Mouse (Mus musculus) embryonic facial prominence, embryonic 13.5 days (tissue): ENCODE measurements around the gene Sar1a. TPM values are rescaled to one million over a fixed set of nuclear protein-coding genes. Genes with fewer than 3 reads are reported as not detected.

Experiments
- ATAC-seq: fragments of 200-750 bp; cut with Nextera tagmentation; 2 replicates; pipeline ENCODE4 v1.8.0; 2017; ENCODE audit warnings: low read depth; ENCODE audit not compliant: insufficient number of reproducible peaks, insufficient read depth, low FRiP score, low TSS enrichment
- H3K27ac ChIP-seq: fragments of 300-500 bp; sonication (generic); 2 replicates; pipeline ENCODE4 v1.5.1; 2015; ENCODE audit warnings: moderate library complexity, mild to moderate bottlenecking, inconsistent platforms
- H3K27me3 ChIP-seq: fragments of 300-500 bp; sonication (generic); 2 replicates; pipeline ENCODE4 v1.6.1; 2015; ENCODE audit warnings: mild to moderate bottlenecking, inconsistent platforms
- H3K36me3 ChIP-seq: fragments of 300-500 bp; sonication (generic); 2 replicates; pipeline ENCODE4 v1.6.1; 2015; ENCODE audit warnings: mild to moderate bottlenecking, inconsistent platforms
- H3K4me1 ChIP-seq: fragments of 300-500 bp; sonication (generic); 2 replicates; pipeline ENCODE4 v1.6.1; 2015; ENCODE audit warnings: inconsistent platforms
- H3K4me2 ChIP-seq: fragments of 300-500 bp; sonication (generic); 2 replicates; pipeline ENCODE4 v1.6.1; 2015; ENCODE audit warnings: moderate library complexity, mild to moderate bottlenecking, inconsistent platforms
- H3K4me3 ChIP-seq: fragments of 300-500 bp; sonication (generic); 2 replicates; pipeline ENCODE4 v1.5.1; 2015; ENCODE audit warnings: mild to moderate bottlenecking, inconsistent platforms
- H3K9ac ChIP-seq: fragments of 300-500 bp; sonication (generic); 2 replicates; pipeline ENCODE4 v1.6.1; 2015; ENCODE audit warnings: mild to moderate bottlenecking, inconsistent platforms
- H3K9me3 ChIP-seq: fragments of 300-500 bp; sonication (generic); 2 replicates; pipeline ENCODE4 v1.6.1; 2016; ENCODE audit warnings: inconsistent platforms
- WGBS: fragments of 180-500 bp; shearing (Covaris S2); methylation state at CpG from one replicate; pipeline ENCODE4 v1.1.7; 2015; ENCODE audit warnings: mixed read lengths; 5-methylcytosine and 5-hydroxymethylcytosine counted together
- polyA plus RNA-seq: library from polyadenylated mRNA; unstranded; fragments of >200 nt; fragmentation: Nextera tagmentation; extraction: Ambion mirVana; gene quantifications from 2 replicates; pipeline ENCODE4 v1.2.1, GENCODE M21; 2015

Sar1a gene
- polyA plus RNA-seq, 1 experiment from 2014 or later: 274 TPM

DNA sequence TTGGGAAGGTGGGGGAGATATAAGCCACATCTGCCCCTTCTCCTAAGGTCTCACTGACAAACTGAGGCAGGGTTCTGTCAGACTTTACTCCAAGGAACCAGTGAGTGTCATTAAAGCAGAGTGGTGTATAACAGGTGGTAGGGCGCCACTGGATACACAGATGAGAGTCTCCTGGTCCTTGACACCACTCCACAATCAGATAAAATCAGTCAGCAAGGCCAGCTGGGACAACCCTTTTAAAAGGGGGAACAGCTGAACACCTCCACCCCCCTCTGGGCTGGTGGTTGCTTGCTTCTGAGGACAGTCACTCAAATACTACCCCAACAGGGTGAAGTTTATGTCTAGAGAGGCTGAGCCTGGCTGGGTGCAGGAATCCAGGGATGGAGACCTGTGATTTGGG, 57.4 kb downstream of the Sar1a start:
- Histone ChIP-seq H3K4me3 (no peak overlapping the region), H3K27ac (no peak overlapping the region), H3K4me1 (no peaks in the 10 kb centered on the region), H3K27me3 (no peaks in the 10 kb centered on the region), H3K4me2 (no peak overlapping the region), H3K9ac (no peak overlapping the region), H3K9me3 (no peaks in the 10 kb centered on the region), H3K36me3 (peaks cover 57% of the 10 kb centered on the region)
- no peak for ATAC-seq
- 90% methylated on average over 1 of the region's 1 CpGs for WGBS

DNA sequence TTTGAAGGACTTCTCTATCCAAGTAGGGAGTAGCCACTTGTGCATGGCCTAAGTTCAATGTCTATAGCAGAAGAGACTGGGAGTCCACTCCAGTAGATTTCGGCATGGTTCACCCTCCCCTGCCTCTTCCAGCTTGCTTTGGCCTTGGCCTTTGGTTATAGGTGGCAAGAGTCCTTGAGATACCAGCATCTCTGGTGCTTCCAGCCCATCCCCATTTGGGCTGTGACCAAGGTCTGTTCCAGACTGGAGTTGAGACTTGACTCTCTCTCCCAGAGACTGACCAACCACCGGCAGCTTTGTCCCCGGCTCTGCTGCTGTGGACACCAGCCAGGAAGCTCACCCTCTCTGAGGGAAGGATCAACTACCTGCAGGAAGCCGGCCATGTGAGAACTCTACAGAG, 58.0 kb downstream of the Sar1a start:
- WGBS: 95% methylated on average over 4 of the region's 4 CpGs
- Histone ChIP-seq H3K9ac (no peak overlapping the region), H3K27me3 (no peaks in the 10 kb centered on the region), H3K36me3 (peaks cover 63% of the 10 kb centered on the region), H3K4me1 (no peaks in the 10 kb centered on the region), H3K4me2 (no peak overlapping the region), H3K27ac (no peak overlapping the region), H3K9me3 (no peaks in the 10 kb centered on the region), H3K4me3 (no peak overlapping the region)
- no peak for ATAC-seq

- no peak for ATAC-seq
- no peaks in the 10 kb centered on the region for H3K9me3 ChIP-seq
- no peaks in the 10 kb centered on the region for H3K27me3 ChIP-seq
- H3K4me1 ChIP-seq: no peaks in the 10 kb centered on the region
- H3K27ac ChIP-seq: no peak overlapping the region
- no peak overlapping the region for H3K4me2 ChIP-seq
- H3K36me3 ChIP-seq: peaks cover 95% of the 10 kb centered on the region
- 89% methylated on average over 1 of the region's 1 CpGs for WGBS
- H3K4me3 ChIP-seq: no peak overlapping the region
- H3K9ac ChIP-seq: no peak overlapping the region
Observed at GRCm38 (mm10) chr10:61741306-61741705, 61.2 kb downstream of the Sar1a start.

DNA sequence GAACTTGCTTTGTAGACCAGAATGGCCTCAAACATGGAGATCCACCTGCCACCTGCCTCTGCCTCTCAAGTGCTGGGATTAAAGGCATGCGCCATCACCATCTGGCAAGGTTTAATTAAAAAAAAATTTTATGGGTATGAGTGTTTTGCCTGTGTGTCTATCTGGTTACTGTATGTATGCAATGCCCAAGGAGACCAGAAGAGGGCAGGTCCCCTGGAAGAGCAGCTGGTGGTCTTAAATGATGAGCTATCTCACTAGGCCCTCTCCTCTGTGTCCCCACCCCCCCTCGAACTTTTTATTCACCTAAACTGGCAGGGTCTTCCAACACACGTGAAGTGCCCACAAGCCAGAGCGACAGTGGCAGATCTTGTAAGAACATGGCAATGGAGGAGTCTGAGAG, 61.8 kb downstream of the Sar1a start:
- no peak for ATAC-seq
- WGBS: 91% methylated on average over 4 of the region's 4 CpGs

DNA sequence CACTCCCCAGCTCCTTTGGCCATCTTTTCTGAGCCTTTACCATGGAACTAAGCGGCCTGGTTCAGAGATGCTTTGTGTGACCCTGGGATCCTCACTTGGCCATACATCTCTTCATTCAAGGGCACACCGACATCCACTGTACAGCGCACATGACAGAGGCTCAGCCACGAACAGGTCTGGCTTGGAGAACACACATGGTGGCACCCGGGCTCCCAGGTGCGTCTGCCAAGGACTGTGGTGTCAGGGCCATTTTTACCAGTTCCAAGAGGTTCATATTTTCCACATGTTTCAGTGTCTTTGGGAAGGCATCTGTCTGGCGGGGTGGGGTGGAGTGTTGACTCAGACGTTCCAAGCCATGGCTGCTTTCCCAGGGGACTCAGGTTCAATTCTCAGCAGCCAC, 62.2 kb downstream of the Sar1a start:
- Histone ChIP-seq H3K4me1 (no peaks in the 10 kb centered on the region), H3K4me3 (no peak overlapping the region), H3K4me2 (no peak overlapping the region), H3K9ac (no peak overlapping the region), H3K27me3 (no peaks in the 10 kb centered on the region), H3K9me3 (no peaks in the 10 kb centered on the region), H3K27ac (no peak overlapping the region), H3K36me3 (peaks cover 100% of the 10 kb centered on the region)
- WGBS: 91% methylated on average over 8 of the region's 8 CpGs
- ATAC-seq: no peak

More for the DNA sequence above, 61.8 kb downstream of the Sar1a start:
- H3K9me3 ChIP-seq: no peaks in the 10 kb centered on the region
- H3K36me3 ChIP-seq: peaks cover 97% of the 10 kb centered on the region
- no peak overlapping the region for H3K27ac ChIP-seq
- H3K4me3 ChIP-seq: no peak overlapping the region
- H3K4me2 ChIP-seq: no peak overlapping the region
- H3K9ac ChIP-seq: no peak overlapping the region
- no peaks in the 10 kb centered on the region for H3K27me3 ChIP-seq
- H3K4me1 ChIP-seq: no peaks in the 10 kb centered on the region

Other genes starting within 250 kb of the Sar1a start
- 63.3 and 67.6 TPM in 2 replicates for gene Eif4ebp2, start 227.6 kb upstream of the Sar1a start, polyA plus RNA-seq
- gene Lrrc20, start 204.5 kb upstream of the Sar1a start, polyA plus RNA-seq: 10.2 and 12.4 TPM in 2 replicates
- gene Npffr1, start 84.8 kb upstream of the Sar1a start, polyA plus RNA-seq: 0.12 TPM in 1 of 2 replicates, not detected in the other
- 194 and 195 TPM in 2 replicates for gene Ppa1, start 31.7 kb upstream of the Sar1a start, polyA plus RNA-seq
- gene Tysnd1, start 15.2 kb downstream of the Sar1a start, polyA plus RNA-seq: 26.8 and 33.3 TPM in 2 replicates
- 9.4 and 11.0 TPM in 2 replicates for gene Aifm2, start 35.0 kb downstream of the Sar1a start, polyA plus RNA-seq
- gene H2afy2, start 103.8 kb downstream of the Sar1a start, polyA plus RNA-seq: 281 and 321 TPM in 2 replicates